Mouse (Mus musculus): ENCODE results near the gene Nav2. TPM values are rescaled to one million over a fixed set of nuclear protein-coding genes. Genes with fewer than 3 reads are reported as not detected.

Gene Nav2
- polyA plus RNA-seq, 1 experiment from 2014 or later, result 10.1 TPM

DNA sequence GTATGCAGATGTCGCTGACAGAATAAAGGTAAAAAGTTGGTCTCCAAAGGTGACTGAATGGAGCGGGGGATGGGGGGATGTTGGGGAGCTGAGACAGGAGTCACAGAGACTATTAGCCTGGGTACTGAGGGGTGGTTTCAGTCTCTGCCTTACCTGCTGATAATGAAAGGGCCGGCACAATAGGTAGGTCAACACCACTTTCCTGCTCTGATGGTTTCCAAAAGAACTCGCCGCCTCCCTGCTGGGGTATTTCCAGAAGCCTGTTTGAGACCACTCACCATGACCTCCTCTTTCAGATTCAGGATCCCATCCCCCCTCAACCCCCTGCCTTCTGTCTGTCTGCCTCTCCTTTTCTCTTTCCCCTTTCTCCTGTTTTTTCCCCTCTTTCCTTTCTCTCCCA lies 9.5 kb downstream of the Nav2 start:
- TF ChIP-seq CTCF (IDR thresholded peaks at IDR 0.05; ENCODE audit: low read depth), result no peak
- Histone ChIP-seq H3K4me3 (replicated peaks; ENCODE audit: low read depth, low read length) (no peak overlapping the region), H3K27ac (0 out of 2 replicates have a peak overlapping the region, but pooled peaks have one; percentile 19), H3K9me3 (replicated peaks; ENCODE audit: low read length) (no peaks in the 10 kb centered on the region), H3K4me1 (replicated peaks; ENCODE audit: insufficient read depth, low read length) (no peaks in the 10 kb centered on the region), H3K9ac (ENCODE audit: low read depth, low read length) (no peak overlapping the region), H3K36me3 (ENCODE audit: insufficient read depth, low read length) (no peaks in the 10 kb centered on the region), H3K4me2 (ENCODE audit: low read length) (no peak overlapping the region), H3K27me3 (ENCODE audit: insufficient read depth, low read length) (no peaks in the 10 kb centered on the region)
- no peak for ATAC-seq (replicated peaks; ENCODE audit: low FRiP score, low read depth)
- 31% methylated on average over 5 of the region's 5 CpGs for WGBS
- no peak for DNase-seq (ENCODE audit: low spot score)

DNA sequence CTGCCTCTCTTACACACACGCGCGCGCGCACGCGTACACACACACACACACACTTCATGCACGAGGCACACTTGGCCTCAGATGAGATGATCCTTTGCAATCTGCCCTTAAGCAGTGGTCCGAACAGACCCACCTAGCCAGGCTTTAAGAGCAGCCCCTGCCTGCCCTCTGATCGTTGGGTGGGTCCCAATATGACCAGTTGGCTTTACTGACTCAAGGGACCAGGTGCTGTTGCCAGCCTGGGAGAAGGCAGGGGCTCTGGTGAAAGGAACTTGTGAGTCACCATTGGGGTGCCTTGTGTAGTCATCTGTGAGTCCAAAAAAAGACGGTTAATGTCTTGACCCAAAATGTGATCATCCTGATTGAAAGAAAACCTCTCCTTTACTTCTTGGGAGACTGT lies 9.9 kb downstream of the Nav2 start:
- H3K4me1 ChIP-seq (replicated peaks; ENCODE audit: insufficient read depth, low read length), result no peaks in the 10 kb centered on the region
- H3K9me3 ChIP-seq (replicated peaks; ENCODE audit: low read length), result no peaks in the 10 kb centered on the region
- ATAC-seq (replicated peaks; ENCODE audit: low FRiP score, low read depth) (no peak), DNase-seq (ENCODE audit: low spot score) (no peak)
- H3K9ac ChIP-seq (ENCODE audit: low read depth, low read length), result no peak overlapping the region
- no peaks in the 10 kb centered on the region for H3K27me3 ChIP-seq (ENCODE audit: insufficient read depth, low read length)
- no peak overlapping the region for H3K27ac ChIP-seq
- H3K4me2 ChIP-seq (ENCODE audit: low read length), result no peak overlapping the region
- H3K36me3 ChIP-seq (ENCODE audit: insufficient read depth, low read length), result no peaks in the 10 kb centered on the region
- no peak for TF ChIP-seq CTCF (IDR thresholded peaks at IDR 0.05; ENCODE audit: low read depth)
- no peak overlapping the region for H3K4me3 ChIP-seq (replicated peaks; ENCODE audit: low read depth, low read length)
- WGBS, result 45% methylated on average over 11 of the region's 11 CpGs

DNA sequence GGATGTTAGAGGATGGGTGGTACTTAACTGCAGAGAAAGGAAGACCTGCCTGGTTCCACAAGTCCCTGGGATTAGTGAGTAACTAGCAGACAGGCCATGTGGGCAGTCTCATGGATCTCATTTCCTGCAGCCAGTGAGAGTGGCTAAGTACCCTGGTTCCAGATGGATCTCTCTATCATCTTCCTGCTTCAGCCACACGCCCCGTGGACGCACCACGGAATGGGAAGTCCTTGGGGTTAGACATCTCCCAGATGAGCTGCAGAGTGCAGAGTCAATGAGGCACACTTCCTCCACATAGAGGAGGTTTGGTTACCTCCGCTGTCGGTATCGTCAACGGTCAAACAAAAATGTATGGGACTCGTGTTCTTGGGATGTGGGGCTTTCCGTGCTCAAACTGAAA lies 15.1 kb downstream of the Nav2 start:
- no peak overlapping the region for H3K4me2 ChIP-seq (ENCODE audit: low read length)
- ATAC-seq (replicated peaks; ENCODE audit: low FRiP score, low read depth), result no peak

GRCm38 (mm10) chr7:48925214-48925613 lies 16.7 kb downstream of the Nav2 start:
- H3K4me1 ChIP-seq (replicated peaks; ENCODE audit: insufficient read depth, low read length), result no peaks in the 10 kb centered on the region
- no peaks in the 10 kb centered on the region for H3K9me3 ChIP-seq (replicated peaks; ENCODE audit: low read length)
- H3K36me3 ChIP-seq (ENCODE audit: insufficient read depth, low read length), result no peaks in the 10 kb centered on the region
- H3K9ac ChIP-seq (ENCODE audit: low read depth, low read length), result no peak overlapping the region
- DNase-seq (ENCODE audit: low spot score), result peak; percentile 68
- H3K27me3 ChIP-seq (ENCODE audit: insufficient read depth, low read length), result no peaks in the 10 kb centered on the region
- no peak overlapping the region for H3K4me2 ChIP-seq (ENCODE audit: low read length)
- H3K4me3 ChIP-seq (replicated peaks; ENCODE audit: low read depth, low read length), result no peak overlapping the region
- no peak for ATAC-seq (replicated peaks; ENCODE audit: low FRiP score, low read depth)
- 62% methylated on average over 3 of the region's 3 CpGs for WGBS
- no peak overlapping the region for H3K27ac ChIP-seq
- TF ChIP-seq CTCF (IDR thresholded peaks at IDR 0.05; ENCODE audit: low read depth), result no peak

More for the DNA sequence above, 15.1 kb downstream of the Nav2 start:
- 25% methylated on average over 10 of the region's 10 CpGs for WGBS
- H3K9me3 ChIP-seq (replicated peaks; ENCODE audit: low read length), result no peaks in the 10 kb centered on the region
- no peak overlapping the region for H3K27ac ChIP-seq
- no peaks in the 10 kb centered on the region for H3K4me1 ChIP-seq (replicated peaks; ENCODE audit: insufficient read depth, low read length)
- no peak overlapping the region for H3K9ac ChIP-seq (ENCODE audit: low read depth, low read length)
- no peaks in the 10 kb centered on the region for H3K36me3 ChIP-seq (ENCODE audit: insufficient read depth, low read length)
- no peaks in the 10 kb centered on the region for H3K27me3 ChIP-seq (ENCODE audit: insufficient read depth, low read length)
- H3K4me3 ChIP-seq (replicated peaks; ENCODE audit: low read depth, low read length), result no peak overlapping the region
- no peak for DNase-seq (ENCODE audit: low spot score)
- no peak for TF ChIP-seq CTCF (IDR thresholded peaks at IDR 0.05; ENCODE audit: low read depth)

GRCm38 (mm10) chr7:48928364-48928763 lies 19.8 kb downstream of the Nav2 start:
- peak; percentile 82 for TF ChIP-seq CTCF (IDR thresholded peaks at IDR 0.05; ENCODE audit: low read depth)
- Histone ChIP-seq H3K4me3 (replicated peaks; ENCODE audit: low read depth, low read length) (no peak overlapping the region), H3K36me3 (ENCODE audit: insufficient read depth, low read length) (no peaks in the 10 kb centered on the region), H3K4me1 (replicated peaks; ENCODE audit: insufficient read depth, low read length) (no peaks in the 10 kb centered on the region), H3K9me3 (replicated peaks; ENCODE audit: low read length) (no peaks in the 10 kb centered on the region), H3K4me2 (ENCODE audit: low read length) (no peak overlapping the region), H3K27me3 (ENCODE audit: insufficient read depth, low read length) (no peaks in the 10 kb centered on the region), H3K27ac (no peak overlapping the region), H3K9ac (ENCODE audit: low read depth, low read length) (no peak overlapping the region)
- WGBS, result 14% methylated on average over 3 of the region's 3 CpGs
- 0 out of 2 replicates have a peak, but pooled peaks have one; percentile 54 for ATAC-seq (replicated peaks; ENCODE audit: low FRiP score, low read depth)
- peak; percentile 77 for DNase-seq (ENCODE audit: low spot score)

- Histone ChIP-seq H3K27me3 (ENCODE audit: insufficient read depth, low read length) (no peaks in the 10 kb centered on the region), H3K9me3 (replicated peaks; ENCODE audit: low read length) (no peaks in the 10 kb centered on the region), H3K9ac (ENCODE audit: low read depth, low read length) (no peak overlapping the region), H3K36me3 (ENCODE audit: insufficient read depth, low read length) (no peaks in the 10 kb centered on the region), H3K27ac (no peak overlapping the region), H3K4me1 (replicated peaks; ENCODE audit: insufficient read depth, low read length) (no peaks in the 10 kb centered on the region), H3K4me2 (ENCODE audit: low read length) (no peak overlapping the region), H3K4me3 (replicated peaks; ENCODE audit: low read depth, low read length) (no peak overlapping the region)
- DNase-seq (ENCODE audit: low spot score), result no peak
- ATAC-seq (replicated peaks; ENCODE audit: low FRiP score, low read depth), result no peak
- TF ChIP-seq CTCF (IDR thresholded peaks at IDR 0.05; ENCODE audit: low read depth), result no peak
- 38% methylated on average over 5 of the region's 5 CpGs for WGBS
Observed at GRCm38 (mm10) chr7:48930399-48930798, 21.9 kb downstream of the Nav2 start.

DNA sequence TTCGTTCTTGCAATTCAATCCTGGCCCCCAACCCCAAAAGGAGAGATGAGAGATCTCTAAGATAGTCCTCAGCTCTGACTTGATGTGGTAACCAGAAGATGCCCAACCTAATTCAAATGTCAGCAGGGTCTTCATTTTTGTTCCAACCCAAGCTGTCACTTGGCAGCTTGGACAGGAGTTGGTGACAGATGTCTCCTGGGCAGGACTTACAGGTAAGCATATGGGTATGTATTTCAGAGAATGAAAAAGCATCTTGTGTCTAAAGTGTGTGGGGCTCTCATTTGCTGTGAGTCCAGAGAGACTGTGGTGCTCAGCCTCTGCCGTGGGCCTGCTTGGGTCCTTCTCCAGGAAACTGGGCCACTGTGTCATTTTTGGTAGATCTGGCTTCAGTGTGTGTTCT lies 23.6 kb downstream of the Nav2 start:
- no peaks in the 10 kb centered on the region for H3K27me3 ChIP-seq (ENCODE audit: insufficient read depth, low read length)
- 76% methylated on average over 2 of the region's 2 CpGs for WGBS
- no peak for ATAC-seq (replicated peaks; ENCODE audit: low FRiP score, low read depth)

More for the DNA sequence above, 23.6 kb downstream of the Nav2 start:
- Histone ChIP-seq H3K9ac (ENCODE audit: low read depth, low read length) (no peak overlapping the region), H3K4me3 (replicated peaks; ENCODE audit: low read depth, low read length) (no peak overlapping the region), H3K36me3 (ENCODE audit: insufficient read depth, low read length) (no peaks in the 10 kb centered on the region), H3K9me3 (replicated peaks; ENCODE audit: low read length) (no peaks in the 10 kb centered on the region), H3K4me1 (replicated peaks; ENCODE audit: insufficient read depth, low read length) (no peaks in the 10 kb centered on the region), H3K4me2 (ENCODE audit: low read length) (no peak overlapping the region), H3K27ac (no peak overlapping the region)
- TF ChIP-seq CTCF (IDR thresholded peaks at IDR 0.05; ENCODE audit: low read depth), result no peak
- no peak for DNase-seq (ENCODE audit: low spot score)
